ENCODE assay signal across 8 mouse cellular contexts in genomic region chr7:19628536-19629360, GRCm38 (mm10). TPM values are rescaled to one million over a fixed set of nuclear protein-coding genes. Genes with fewer than 3 reads are reported as not detected.
DNase-seq lines count a peak whose midpoint lies in the region; ATAC-seq and TF ChIP-seq lines count a peak whose summit lies in the region.

No protein-coding gene starts in this region.

- ATAC-seq in cerebellum, adult (ENCODE audit: insufficient number of reproducible peaks, low FRiP score, low TSS enrichment): peak; percentile 63; the same call in 1 of the 2 replicates
- ATAC-seq in forebrain, embryonic 13.5 days: peak; percentile 84
- ATAC-seq in liver, postnatal 0 days: peak; percentile 84
- peak; percentile 85 for ATAC-seq in neural tube, embryonic 14.5 days (ENCODE audit: low read depth)

- 0 out of 2 replicates have a peak overlapping the region, but pooled peaks have one; percentile 17 for H3K27ac ChIP-seq in ES-Bruce4 (ENCODE audit: insufficient read depth, low read length)
- peak overlapping the region; percentile 70 for H3K27ac ChIP-seq in forebrain, embryonic 13.5 days
- H3K27ac ChIP-seq in liver, postnatal 0 days (ENCODE audit: low read depth): peak overlapping the region; percentile 97
- H3K27ac ChIP-seq in neural tube, embryonic 14.5 days (ENCODE audit: low read depth, low read length): peak overlapping the region; percentile 79

- TF ChIP-seq CTCF in ES-Bruce4 (IDR thresholded peaks at IDR 0.05; ENCODE audit: low read depth, low read length): no peak
- TF ChIP-seq CTCF in liver, postnatal 0 days (IDR thresholded peaks at IDR 0.05; ENCODE audit: low read depth): no peak

- H3K4me1 ChIP-seq in ES-Bruce4 (ENCODE audit: control insufficient read depth, insufficient read depth, low read length): no peaks in the 10 kb centered on the region
- peaks cover 11% of the 10 kb centered on the region for H3K4me1 ChIP-seq in forebrain, embryonic 13.5 days
- H3K4me1 ChIP-seq in liver, postnatal 0 days (ENCODE audit: insufficient read depth): peaks cover 17% of the 10 kb centered on the region
- 0 out of 2 replicates have a peak, but pooled peaks cover 5% of the 10 kb centered on the region for H3K4me1 ChIP-seq in neural tube, embryonic 14.5 days (ENCODE audit: control insufficient read depth, insufficient read depth, low read length)

- H3K4me2 ChIP-seq in forebrain, embryonic 13.5 days: peak overlapping the region; percentile 92
- H3K4me2 ChIP-seq in liver, postnatal 0 days (ENCODE audit: low read depth, low read length): peak overlapping the region; percentile 92
- peak overlapping the region; percentile 85 for H3K4me2 ChIP-seq in neural tube, embryonic 14.5 days (ENCODE audit: low read depth, low read length)

- 2% methylated on average over 56 of the region's 57 CpGs for WGBS in forebrain, embryonic 13.5 days
- WGBS in large intestine, adult 2 months: 2% methylated on average over 57 of the region's 57 CpGs
- whole genome bisulfite sequencing in liver, postnatal 0 days (ENCODE audit: insufficient replicate concordance): 2% methylated on average over 50 of the region's 57 CpGs
- 1% methylated on average over 57 of the region's 57 CpGs for WGBS in neural tube, embryonic 14.5 days

- H3K4me3 ChIP-seq in ES-Bruce4 (ENCODE audit: low read depth, low read length): peak overlapping the region; percentile 95
- H3K4me3 ChIP-seq in forebrain, embryonic 13.5 days: peak overlapping the region; percentile 67
- peak overlapping the region; percentile 73 for H3K4me3 ChIP-seq in liver, postnatal 0 days (ENCODE audit: low read depth, low read length)
- H3K4me3 ChIP-seq in neural tube, embryonic 14.5 days (ENCODE audit: low read depth, low read length): peak overlapping the region; percentile 68

- no peaks in the 10 kb centered on the region; the same call in none of the 2 replicates for H3K36me3 ChIP-seq in ES-Bruce4 (ENCODE audit: control insufficient read depth, insufficient read depth, low read length, poor library complexity, severe bottlenecking)
- peaks cover 21% of the 10 kb centered on the region for H3K36me3 ChIP-seq in forebrain, embryonic 13.5 days (ENCODE audit: poor library complexity, severe bottlenecking)
- peaks cover 8% of the 10 kb centered on the region; the same call in 1 of the 2 replicates for H3K36me3 ChIP-seq in liver, postnatal 0 days (replicated peaks; ENCODE audit: insufficient read depth, low read length)
- peaks cover 11% of the 10 kb centered on the region for H3K36me3 ChIP-seq in neural tube, embryonic 14.5 days (ENCODE audit: control insufficient read depth, insufficient read depth, low read length)

- peak; percentile 95 to 97 for DNase-seq in heart, postnatal 10 days
- DNase-seq in large intestine, adult 2 months (ENCODE audit: low read depth, low spot score): peak; percentile 99
- DNase-seq in liver, postnatal 0 days: peak; percentile 96
- DNase-seq in testis, postnatal 10 days (ENCODE audit: low spot score): peak; percentile 99

- TF ChIP-seq EP300 in ES-Bruce4 (IDR thresholded peaks at IDR 0.05; ENCODE audit: insufficient read depth, low read depth, low read length): 0 out of 2 replicates have a peak, but pooled peaks have one; percentile 3
- TF ChIP-seq EP300 in liver, postnatal 0 days (IDR thresholded peaks at IDR 0.05; ENCODE audit: low read depth): no peak

- no peaks in the 10 kb centered on the region for H3K27me3 ChIP-seq in ES-Bruce4 (ENCODE audit: control insufficient read depth, insufficient read depth, low read length, poor library complexity, severe bottlenecking)
- H3K27me3 ChIP-seq in forebrain, embryonic 13.5 days: 0 out of 2 replicates have a peak, but pooled peaks cover 7% of the 10 kb centered on the region
- no peaks in the 10 kb centered on the region for H3K27me3 ChIP-seq in liver, postnatal 0 days (ENCODE audit: insufficient read depth, low read length)
- H3K27me3 ChIP-seq in neural tube, embryonic 14.5 days (ENCODE audit: control insufficient read depth, insufficient read depth, low read length): no peaks in the 10 kb centered on the region

- no peaks in the 10 kb centered on the region for H3K9me3 ChIP-seq in ES-Bruce4 (replicated peaks; ENCODE audit: control insufficient read depth, insufficient read depth, low read length, poor library complexity, severe bottlenecking)
- H3K9me3 ChIP-seq in forebrain, embryonic 13.5 days (replicated peaks): no peaks in the 10 kb centered on the region
- no peaks in the 10 kb centered on the region for H3K9me3 ChIP-seq in liver, postnatal 0 days (ENCODE audit: low read length)
- no peaks in the 10 kb centered on the region for H3K9me3 ChIP-seq in neural tube, embryonic 14.5 days (ENCODE audit: control insufficient read depth, low read length)

- intact Hi-C loops in heart, postnatal 10 days (cut with DNase I): no loop called here

- peak overlapping the region; percentile 72 for H3K9ac ChIP-seq in ES-Bruce4 (ENCODE audit: low read depth, poor library complexity, severe bottlenecking)
- H3K9ac ChIP-seq in forebrain, embryonic 13.5 days: peak overlapping the region; percentile 61
- peak overlapping the region; percentile 73 for H3K9ac ChIP-seq in liver, postnatal 0 days (replicated peaks)
- peak overlapping the region; percentile 52 for H3K9ac ChIP-seq in neural tube, embryonic 14.5 days (replicated peaks; ENCODE audit: low read depth, low read length)

- TF ChIP-seq POLR2A in ES-Bruce4 (IDR thresholded peaks at IDR 0.05; ENCODE audit: insufficient read depth, low read length): no peak

RNA-seq across cellular contexts. Expression of gene Relb, which starts 0.5 kb away (rescaled TPM):
- 11.7 and 11.9 TPM in 2 replicates for polyA plus RNA-seq in ES-Bruce4 (2011; ENCODE audit: insufficient read depth, insufficient read length, low read depth, missing spikeins)
- polyA plus RNA-seq in forebrain, embryonic 13.5 days (2015; fragmentation: Nextera tagmentation; extraction: Ambion mirVana): 1.5 and 2.6 TPM in 2 replicates
- 10 to 100 TPM in 1 of 2 experiments, 1 to 10 TPM in 1; 9.4 to 12.0 TPM for total RNA-seq in heart, postnatal 10 days (2021)
- 76.0 and 88.5 TPM in 2 replicates for polyA plus RNA-seq in large intestine, adult 2 months (2012; rRNA removed)
- polyA plus RNA-seq in liver, postnatal 0 days (2015; fragmentation: Nextera tagmentation; extraction: Ambion mirVana): 2.2 and 2.3 TPM in 2 replicates
- polyA plus RNA-seq in neural tube, embryonic 14.5 days (2014; fragmentation: Nextera tagmentation; extraction: Ambion mirVana): 6.6 and 7.3 TPM in 2 replicates

RNA-seq across cellular contexts. Expression of gene Clasrp, which starts 24.5 kb away (rescaled TPM):
- 52.3 and 57.4 TPM in 2 replicates for polyA plus RNA-seq in ES-Bruce4 (2011; ENCODE audit: insufficient read depth, insufficient read length, low read depth, missing spikeins)
- 54.0 and 55.7 TPM in 2 replicates for polyA plus RNA-seq in forebrain, embryonic 13.5 days (2015; fragmentation: Nextera tagmentation; extraction: Ambion mirVana)
- 10 to 100 TPM; 24.1 to 29.5 TPM for total RNA-seq in heart, postnatal 10 days (2021)
- polyA plus RNA-seq in large intestine, adult 2 months (2012; rRNA removed): 39.5 and 76.8 TPM in 2 replicates
- polyA plus RNA-seq in liver, postnatal 0 days (2015; fragmentation: Nextera tagmentation; extraction: Ambion mirVana): 7.6 and 8.1 TPM in 2 replicates
- polyA plus RNA-seq in neural tube, embryonic 14.5 days (2014; fragmentation: Nextera tagmentation; extraction: Ambion mirVana): 49.7 and 51.3 TPM in 2 replicates

RNA-seq across cellular contexts. Expression of gene Clptm1, which starts 36.1 kb away (rescaled TPM):
- polyA plus RNA-seq in ES-Bruce4 (2011; ENCODE audit: insufficient read depth, insufficient read length, low read depth, missing spikeins): 49.6 and 52.7 TPM in 2 replicates
- polyA plus RNA-seq in forebrain, embryonic 13.5 days (2015; fragmentation: Nextera tagmentation; extraction: Ambion mirVana): 64.2 and 71.3 TPM in 2 replicates
- total RNA-seq in heart, postnatal 10 days (2021): 100 to 1,000 TPM in 1 of 2 experiments, 10 to 100 TPM in 1; 95.2 to 102 TPM
- polyA plus RNA-seq in large intestine, adult 2 months (2012; rRNA removed): 155 and 188 TPM in 2 replicates
- polyA plus RNA-seq in liver, postnatal 0 days (2015; fragmentation: Nextera tagmentation; extraction: Ambion mirVana): 40.3 and 44.4 TPM in 2 replicates
- polyA plus RNA-seq in neural tube, embryonic 14.5 days (2014; fragmentation: Nextera tagmentation; extraction: Ambion mirVana): 142 and 147 TPM in 2 replicates

RNA-seq across cellular contexts. Expression of gene Apoc2, which starts 49.0 kb away (rescaled TPM):
- polyA plus RNA-seq in ES-Bruce4 (2011; ENCODE audit: insufficient read depth, insufficient read length, low read depth, missing spikeins): 1.2 TPM in 1 of 2 replicates, not detected in the other
- polyA plus RNA-seq in forebrain, embryonic 13.5 days (2015; fragmentation: Nextera tagmentation; extraction: Ambion mirVana): 0.50 TPM in 1 of 2 replicates, not detected in the other
- under 1 TPM in 1 of 2 experiments, not detected in 1; 0.60 TPM for total RNA-seq in heart, postnatal 10 days (2021)
- polyA plus RNA-seq in large intestine, adult 2 months (2012; rRNA removed): 201 and 493 TPM in 2 replicates
- polyA plus RNA-seq in liver, postnatal 0 days (2015; fragmentation: Nextera tagmentation; extraction: Ambion mirVana): 2,864 and 3,070 TPM in 2 replicates
- polyA plus RNA-seq in neural tube, embryonic 14.5 days (2014; fragmentation: Nextera tagmentation; extraction: Ambion mirVana): 1.4 TPM in 2 replicates

RNA-seq across cellular contexts. Expression of gene Gemin7, which starts 51.4 kb away (rescaled TPM):
- polyA plus RNA-seq in ES-Bruce4 (2011; ENCODE audit: insufficient read depth, insufficient read length, low read depth, missing spikeins): 25.2 and 30.5 TPM in 2 replicates
- polyA plus RNA-seq in forebrain, embryonic 13.5 days (2015; fragmentation: Nextera tagmentation; extraction: Ambion mirVana): 130 TPM in 2 replicates
- 10 to 100 TPM; 54.5 to 58.0 TPM for total RNA-seq in heart, postnatal 10 days (2021)
- polyA plus RNA-seq in large intestine, adult 2 months (2012; rRNA removed): 95.0 and 95.2 TPM in 2 replicates
- polyA plus RNA-seq in liver, postnatal 0 days (2015; fragmentation: Nextera tagmentation; extraction: Ambion mirVana): 61.7 and 66.9 TPM in 2 replicates
- polyA plus RNA-seq in neural tube, embryonic 14.5 days (2014; fragmentation: Nextera tagmentation; extraction: Ambion mirVana): 150 and 153 TPM in 2 replicates

Comparison
In these comparisons a context has a peak if more than half of its experiments do, and no peak if none do; other contexts are left out.
1. Peak in every context shown above with its lines: DNase-seq, ATAC-seq, H3K4me3 ChIP-seq and H3K27ac ChIP-seq.
2. H3K27ac ChIP-seq: peak in every context shown above with its lines; median percentile 97 in liver, postnatal 0 days; 79 in neural tube, embryonic 14.5 days; 70 in forebrain, embryonic 13.5 days; 17 in ES-Bruce4.